Mouse (Mus musculus): ENCODE data around the gene Sugct. TPM values are rescaled to one million over a fixed set of nuclear protein-coding genes. Genes with fewer than 3 reads are reported as not detected.
"Not testable (repeated sequence)": the region's sequence is repeated elsewhere in the genome, so short reads cannot be mapped to it uniquely, and the experiment has no call there.

The Sugct gene
- polyA plus RNA-seq, 1 experiment from 2014 or later = 6.0 TPM

GRCm38 (mm10) chr13:17534469-17534868 is 160.9 kb downstream of the Sugct start:
- no peak for ATAC-seq (ENCODE audit: insufficient number of reproducible peaks, insufficient read depth, low FRiP score, low read depth)
- Histone ChIP-seq H3K9ac (ENCODE audit: low read length) (no peak overlapping the region), H3K4me2 (ENCODE audit: low read length) (no peak overlapping the region), H3K4me1 (ENCODE audit: control insufficient read depth in 2 of 2, insufficient read depth in 2 of 2, low read length in 2 of 2) (no peaks in the 10 kb centered on the region), H3K27me3 (ENCODE audit: control insufficient read depth, insufficient read depth, low read length) (no peaks in the 10 kb centered on the region), H3K36me3 (ENCODE audit: control insufficient read depth, insufficient read depth, low read length) (no peaks in the 10 kb centered on the region), H3K4me3 (ENCODE audit: control insufficient read depth in 1 of 2, insufficient read depth in 1 of 2, low read depth in 1 of 2, low read length in 2 of 2) (no peak overlapping the region), H3K27ac (replicated peaks in 1 of 2; ENCODE audit: control insufficient read depth in 1 of 2, insufficient read depth in 1 of 2, low read depth in 2 of 2, low read length in 2 of 2) (no peak overlapping the region), H3K9me3 (ENCODE audit: control insufficient read depth, low read length) (no peaks in the 10 kb centered on the region)
- WGBS = 42% methylated on average over 4 of the region's 4 CpGs

- Histone ChIP-seq H3K36me3 (ENCODE audit: control insufficient read depth, insufficient read depth, low read length) (no peaks in the 10 kb centered on the region), H3K4me2 (ENCODE audit: low read length) (no peak overlapping the region), H3K4me3 (ENCODE audit: control insufficient read depth in 1 of 2, insufficient read depth in 1 of 2, low read depth in 1 of 2, low read length in 2 of 2) (no peak overlapping the region), H3K9me3 (ENCODE audit: control insufficient read depth, low read length) (no peaks in the 10 kb centered on the region), H3K4me1 (ENCODE audit: control insufficient read depth in 2 of 2, insufficient read depth in 2 of 2, low read length in 2 of 2) (no peaks in the 10 kb centered on the region), H3K27me3 (ENCODE audit: control insufficient read depth, insufficient read depth, low read length) (no peaks in the 10 kb centered on the region), H3K9ac (ENCODE audit: low read length) (no peak overlapping the region), H3K27ac (replicated peaks in 1 of 2; ENCODE audit: control insufficient read depth in 1 of 2, insufficient read depth in 1 of 2, low read depth in 2 of 2, low read length in 2 of 2) (no peak overlapping the region)
- 72% methylated on average over 4 of the region's 4 CpGs for WGBS
- no peak for ATAC-seq (ENCODE audit: insufficient number of reproducible peaks, insufficient read depth, low FRiP score, low read depth)
Measured at GRCm38 (mm10) chr13:17511184-17511778, 184.1 kb downstream of the Sugct start.

DNA sequence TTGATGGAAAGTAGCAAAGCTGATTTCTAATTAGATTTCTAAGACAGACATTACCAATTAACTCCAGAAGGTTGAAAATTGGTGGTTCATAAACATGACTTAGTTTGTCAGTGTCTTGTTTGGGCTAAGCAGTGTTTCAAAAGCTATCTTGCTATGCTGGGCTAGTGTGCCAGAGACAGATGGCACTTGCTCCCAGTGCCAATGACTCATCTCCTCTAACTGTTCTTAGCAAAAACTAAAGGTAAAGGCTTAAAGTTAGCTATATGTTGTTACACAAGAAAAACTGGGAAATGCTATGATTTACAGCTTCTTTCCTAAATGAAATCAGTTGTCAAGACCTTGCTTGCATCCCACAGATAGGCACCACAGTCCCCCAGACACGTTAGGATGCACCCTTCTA is 200.4 kb downstream of the Sugct start:
- no peak for ATAC-seq (ENCODE audit: insufficient number of reproducible peaks, insufficient read depth, low FRiP score, low read depth)
- H3K27ac ChIP-seq (replicated peaks in 1 of 2; ENCODE audit: control insufficient read depth in 1 of 2, insufficient read depth in 1 of 2, low read depth in 2 of 2, low read length in 2 of 2) = no peak overlapping the region
- H3K36me3 ChIP-seq (ENCODE audit: control insufficient read depth, insufficient read depth, low read length) = no peaks in the 10 kb centered on the region
- H3K4me1 ChIP-seq (ENCODE audit: control insufficient read depth in 2 of 2, insufficient read depth in 2 of 2, low read length in 2 of 2) = no peaks in the 10 kb centered on the region
- H3K9me3 ChIP-seq (ENCODE audit: control insufficient read depth, low read length) = no peaks in the 10 kb centered on the region
- no peak overlapping the region for H3K4me2 ChIP-seq (ENCODE audit: low read length)
- no peaks in the 10 kb centered on the region for H3K27me3 ChIP-seq (ENCODE audit: control insufficient read depth, insufficient read depth, low read length)
- H3K4me3 ChIP-seq (ENCODE audit: control insufficient read depth in 1 of 2, insufficient read depth in 1 of 2, low read depth in 1 of 2, low read length in 2 of 2) = no peak overlapping the region
- WGBS = 69% methylated on average over 1 of the region's 1 CpGs
- H3K9ac ChIP-seq (ENCODE audit: low read length) = no peak overlapping the region

GRCm38 (mm10) chr13:17494056-17494574 is 201.2 kb downstream of the Sugct start:
- no peak for ATAC-seq (ENCODE audit: insufficient number of reproducible peaks, insufficient read depth, low FRiP score, low read depth)
- no peaks in the 10 kb centered on the region for H3K36me3 ChIP-seq (ENCODE audit: control insufficient read depth, insufficient read depth, low read length)
- WGBS = 59% methylated on average over 5 of the region's 5 CpGs

DNA sequence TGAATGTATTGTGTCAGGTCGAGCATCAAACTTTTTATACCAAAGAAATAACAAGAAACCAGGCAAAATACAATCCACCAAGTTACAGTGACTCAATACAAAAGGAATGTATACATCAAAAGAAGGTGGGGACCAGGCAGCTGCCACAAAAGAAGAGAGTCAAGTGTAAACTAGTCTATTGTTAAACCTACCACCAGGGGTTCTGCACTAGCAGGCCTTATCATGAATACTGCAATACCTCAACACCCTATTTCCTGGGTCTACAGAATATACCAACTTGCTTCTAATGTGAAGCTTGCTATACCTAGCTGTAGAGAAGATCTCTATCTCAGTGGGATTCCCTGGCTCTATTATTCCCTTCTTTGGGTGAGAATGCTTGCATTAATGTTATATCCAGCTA is 237.4 kb downstream of the Sugct start:
- not testable (repeated sequence) for H3K4me3 ChIP-seq (ENCODE audit: control insufficient read depth in 1 of 2, insufficient read depth in 1 of 2, low read depth in 1 of 2, low read length in 2 of 2); H3K36me3 ChIP-seq (ENCODE audit: control insufficient read depth, insufficient read depth, low read length); H3K4me1 ChIP-seq (ENCODE audit: control insufficient read depth in 2 of 2, insufficient read depth in 2 of 2, low read length in 2 of 2); H3K4me2 ChIP-seq (ENCODE audit: low read length); H3K9ac ChIP-seq (ENCODE audit: low read length); H3K27ac ChIP-seq (replicated peaks in 1 of 2; ENCODE audit: control insufficient read depth in 1 of 2, insufficient read depth in 1 of 2, low read depth in 2 of 2, low read length in 2 of 2); H3K27me3 ChIP-seq (ENCODE audit: control insufficient read depth, insufficient read depth, low read length); ATAC-seq (ENCODE audit: insufficient number of reproducible peaks, insufficient read depth, low FRiP score, low read depth); H3K9me3 ChIP-seq (ENCODE audit: control insufficient read depth, low read length)
- WGBS = 48% methylated on average over 1 of the region's 1 CpGs

More at GRCm38 (mm10) chr13:17494056-17494574, 201.2 kb downstream of the Sugct start:
- Histone ChIP-seq H3K4me2 (ENCODE audit: low read length) (no peak overlapping the region), H3K4me1 (ENCODE audit: control insufficient read depth in 2 of 2, insufficient read depth in 2 of 2, low read length in 2 of 2) (no peaks in the 10 kb centered on the region), H3K9me3 (ENCODE audit: control insufficient read depth, low read length) (no peaks in the 10 kb centered on the region), H3K27ac (replicated peaks in 1 of 2; ENCODE audit: control insufficient read depth in 1 of 2, insufficient read depth in 1 of 2, low read depth in 2 of 2, low read length in 2 of 2) (no peak overlapping the region), H3K9ac (ENCODE audit: low read length) (no peak overlapping the region), H3K4me3 (ENCODE audit: control insufficient read depth in 1 of 2, insufficient read depth in 1 of 2, low read depth in 1 of 2, low read length in 2 of 2) (no peak overlapping the region), H3K27me3 (ENCODE audit: control insufficient read depth, insufficient read depth, low read length) (no peaks in the 10 kb centered on the region)

- Histone ChIP-seq H3K27ac (replicated peaks in 1 of 2; ENCODE audit: control insufficient read depth in 1 of 2, insufficient read depth in 1 of 2, low read depth in 2 of 2, low read length in 2 of 2) (no peak overlapping the region), H3K4me3 (ENCODE audit: control insufficient read depth in 1 of 2, insufficient read depth in 1 of 2, low read depth in 1 of 2, low read length in 2 of 2) (no peak overlapping the region), H3K9ac (ENCODE audit: low read length) (no peak overlapping the region), H3K36me3 (ENCODE audit: control insufficient read depth, insufficient read depth, low read length) (no peaks in the 10 kb centered on the region), H3K27me3 (ENCODE audit: control insufficient read depth, insufficient read depth, low read length) (no peaks in the 10 kb centered on the region), H3K9me3 (ENCODE audit: control insufficient read depth, low read length) (no peaks in the 10 kb centered on the region), H3K4me2 (ENCODE audit: low read length) (no peak overlapping the region), H3K4me1 (ENCODE audit: control insufficient read depth in 2 of 2, insufficient read depth in 2 of 2, low read length in 2 of 2) (no peaks in the 10 kb centered on the region)
- WGBS = 44% methylated on average over 7 of the region's 7 CpGs
- ATAC-seq (ENCODE audit: insufficient number of reproducible peaks, insufficient read depth, low FRiP score, low read depth) = no peak
Measured at GRCm38 (mm10) chr13:17432139-17432916, 263.0 kb downstream of the Sugct start.

GRCm38 (mm10) chr13:17421875-17422274 is 273.5 kb downstream of the Sugct start:
- no peak overlapping the region for H3K27ac ChIP-seq (replicated peaks in 1 of 2; ENCODE audit: control insufficient read depth in 1 of 2, insufficient read depth in 1 of 2, low read depth in 2 of 2, low read length in 2 of 2)
- H3K4me2 ChIP-seq (ENCODE audit: low read length) = no peak overlapping the region
- H3K9ac ChIP-seq (ENCODE audit: low read length) = no peak overlapping the region
- no peaks in the 10 kb centered on the region for H3K27me3 ChIP-seq (ENCODE audit: control insufficient read depth, insufficient read depth, low read length)
- H3K36me3 ChIP-seq (ENCODE audit: control insufficient read depth, insufficient read depth, low read length) = no peaks in the 10 kb centered on the region
- 75% methylated on average over 6 of the region's 6 CpGs for WGBS
- no peak for ATAC-seq (ENCODE audit: insufficient number of reproducible peaks, insufficient read depth, low FRiP score, low read depth)
- H3K9me3 ChIP-seq (ENCODE audit: control insufficient read depth, low read length) = no peaks in the 10 kb centered on the region
- no peaks in the 10 kb centered on the region for H3K4me1 ChIP-seq (ENCODE audit: control insufficient read depth in 2 of 2, insufficient read depth in 2 of 2, low read length in 2 of 2)
- H3K4me3 ChIP-seq (ENCODE audit: control insufficient read depth in 1 of 2, insufficient read depth in 1 of 2, low read depth in 1 of 2, low read length in 2 of 2) = no peak overlapping the region
